Mouse (Mus musculus): ENCODE data around the gene Ethe1.

- TF ChIP-seq CTCF (IDR thresholded peaks at IDR 0.05; ENCODE audit: extremely low read depth, insufficient read depth, low read length) (no peak), POLR2A (IDR thresholded peaks at IDR 0.05; ENCODE audit: extremely low read depth, insufficient read depth, low read length) (no peak)
These were observed 49.2 kb upstream of the Ethe1 start for GRCm38 (mm10) chr7:24538154-24538553.

All from cortical plate, adult 2 months (tissue).